Mouse (Mus musculus): Measurements from ENCODE around the gene Csf2rb2.

The Csf2rb2 gene

DNA sequence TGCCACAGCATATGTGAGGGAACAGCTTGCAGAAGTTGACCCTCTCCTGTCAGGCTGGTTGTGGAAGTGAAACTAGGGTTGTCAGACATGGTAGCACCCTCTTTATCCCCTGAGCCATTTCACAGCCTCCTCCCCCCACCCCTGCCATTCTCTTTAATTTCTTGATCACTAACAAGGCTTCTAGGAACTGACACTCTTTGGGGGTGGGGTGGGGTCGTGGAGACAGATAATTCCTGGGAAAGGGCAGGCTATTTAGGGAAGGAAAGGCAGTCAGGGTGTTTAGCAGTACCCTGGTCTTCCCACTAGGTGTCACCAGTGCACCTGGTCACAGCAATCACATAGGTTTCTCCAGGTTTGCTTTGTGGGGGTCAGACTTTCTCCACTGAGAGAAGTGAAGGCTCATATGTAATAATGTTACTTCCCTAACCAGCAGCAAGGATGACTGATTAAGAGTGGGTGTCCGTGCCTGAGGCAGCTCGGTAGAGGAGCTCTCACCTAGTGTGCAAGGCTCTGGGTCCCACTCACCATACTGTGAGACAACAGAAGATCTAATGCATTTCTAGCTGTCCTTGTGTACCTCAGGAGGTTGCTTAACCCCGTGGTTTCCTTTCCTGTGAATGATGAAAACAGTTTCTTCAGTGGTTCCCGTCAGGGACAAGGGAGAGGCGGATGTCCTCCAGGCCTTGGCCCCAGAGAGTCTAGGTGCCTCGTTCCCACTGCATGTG, 48.0 kb downstream of the Csf2rb2 start:
- in situ Hi-C loops (cut with MboI, MseI) = loop anchor here (5.0 kb wide), 2 partner anchors 85 to 285 kb away; partner anchors contain the start of gene Sstr3

DNA sequence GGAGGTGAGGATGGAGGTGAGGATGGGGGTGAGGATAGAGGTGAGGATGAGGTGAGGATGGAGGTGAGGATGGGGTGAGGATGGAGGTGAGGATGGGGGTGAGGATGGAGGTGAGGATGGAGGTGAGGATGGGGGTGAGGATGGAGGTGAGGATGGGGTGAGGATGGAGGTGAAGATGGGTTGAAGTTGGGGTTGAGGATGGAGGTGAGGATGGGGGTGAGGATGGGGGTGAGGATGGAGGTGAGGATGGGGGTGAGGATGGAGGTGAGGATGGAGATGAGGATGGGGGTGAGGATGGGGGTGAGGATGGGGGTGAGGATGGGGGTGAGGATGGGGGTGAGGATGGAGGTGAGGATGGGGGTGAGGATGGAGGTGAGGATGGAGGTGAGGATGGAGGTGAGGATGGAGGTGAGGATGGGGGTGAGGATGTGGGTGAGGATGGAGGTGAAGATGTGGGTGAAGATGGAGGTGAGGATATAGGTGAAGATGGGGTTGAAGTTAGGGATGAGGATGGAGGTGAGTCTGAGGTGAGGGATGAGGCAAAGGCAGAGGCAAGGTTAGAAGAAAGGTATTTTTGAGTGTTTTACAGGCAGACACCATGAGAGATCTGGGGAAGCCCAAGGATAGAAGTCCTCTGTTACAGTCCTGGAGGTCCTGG, 48.8 kb downstream of the Csf2rb2 start:
- in situ Hi-C loops (cut with MboI, MseI) = loop anchor here (5.0 kb wide), 2 partner anchors 86 to 286 kb away; partner anchors contain the start of gene Sstr3

DNA sequence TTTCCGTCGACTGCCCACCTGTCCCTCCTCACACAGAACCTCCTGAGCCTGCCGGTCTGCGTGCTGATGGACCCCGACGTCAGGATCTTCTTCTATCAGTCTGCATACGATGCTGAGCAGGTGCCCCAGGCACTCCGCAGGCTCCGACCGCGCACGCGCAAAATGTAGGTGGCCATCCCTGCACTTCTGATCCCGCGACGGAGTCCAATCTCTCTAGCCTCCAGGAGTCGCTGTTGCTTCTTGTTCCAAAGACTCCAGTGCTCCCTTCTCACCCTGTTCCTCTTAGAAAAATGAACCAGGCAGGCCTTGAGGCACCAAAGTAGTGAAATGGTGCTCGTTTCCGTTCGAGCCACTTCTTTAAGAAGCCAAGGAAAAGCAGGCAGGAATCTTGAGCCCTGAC, 50.8 kb downstream of the Csf2rb2 start:
- in situ Hi-C loops (cut with MboI, MseI) = loop anchor here (5.0 kb wide), 2 partner anchors 88 to 288 kb away; partner anchors contain the start of gene Sstr3

DNA sequence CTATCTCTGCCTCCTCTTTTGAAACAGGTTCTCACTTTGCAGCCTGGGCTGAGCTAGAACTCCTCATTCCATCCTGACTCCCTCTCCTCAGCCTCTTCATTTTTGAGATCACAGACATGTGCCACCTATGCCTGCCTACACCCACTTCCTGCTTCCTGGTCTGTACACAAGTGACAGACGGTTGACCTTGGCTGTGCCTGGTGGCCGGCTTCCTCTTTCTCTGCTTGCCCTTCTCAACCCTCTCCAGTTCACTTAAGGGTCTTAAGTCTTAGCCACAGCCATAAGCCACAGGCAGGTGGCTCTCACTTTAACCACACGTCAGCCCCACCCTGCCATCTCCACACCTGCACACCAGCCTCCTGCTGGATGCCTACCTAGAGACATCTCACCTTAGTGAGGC, 57.1 kb downstream of the Csf2rb2 start:
- in situ Hi-C loops (cut with MboI, MseI) = loop anchor here (5.0 kb wide), 1 partner anchor 66 kb away; no protein-coding TSS in a partner anchor

DNA sequence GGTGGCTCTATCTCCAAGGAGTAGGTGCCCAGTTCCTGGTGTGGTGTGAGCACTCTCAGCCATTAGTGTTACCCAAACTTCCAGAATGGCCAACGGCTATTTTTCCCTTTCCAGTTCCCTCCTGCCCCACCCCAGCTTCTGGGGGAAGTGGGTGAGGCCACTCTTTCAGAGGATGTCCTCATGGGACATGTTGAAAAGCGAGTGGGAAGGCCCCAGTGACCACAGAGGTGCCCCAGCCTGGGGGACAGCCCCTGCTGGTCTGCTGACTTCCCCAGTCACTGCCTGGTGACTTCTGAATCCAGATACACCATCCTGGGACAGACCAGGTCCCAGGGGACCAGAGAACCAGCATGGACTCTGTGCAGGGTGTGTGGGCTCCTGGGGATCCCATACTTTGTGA, 57.9 kb downstream of the Csf2rb2 start:
- in situ Hi-C loops (cut with MboI, MseI) = loop anchor here (5.0 kb wide), 1 partner anchor 65 kb away; no protein-coding TSS in a partner anchor

DNA sequence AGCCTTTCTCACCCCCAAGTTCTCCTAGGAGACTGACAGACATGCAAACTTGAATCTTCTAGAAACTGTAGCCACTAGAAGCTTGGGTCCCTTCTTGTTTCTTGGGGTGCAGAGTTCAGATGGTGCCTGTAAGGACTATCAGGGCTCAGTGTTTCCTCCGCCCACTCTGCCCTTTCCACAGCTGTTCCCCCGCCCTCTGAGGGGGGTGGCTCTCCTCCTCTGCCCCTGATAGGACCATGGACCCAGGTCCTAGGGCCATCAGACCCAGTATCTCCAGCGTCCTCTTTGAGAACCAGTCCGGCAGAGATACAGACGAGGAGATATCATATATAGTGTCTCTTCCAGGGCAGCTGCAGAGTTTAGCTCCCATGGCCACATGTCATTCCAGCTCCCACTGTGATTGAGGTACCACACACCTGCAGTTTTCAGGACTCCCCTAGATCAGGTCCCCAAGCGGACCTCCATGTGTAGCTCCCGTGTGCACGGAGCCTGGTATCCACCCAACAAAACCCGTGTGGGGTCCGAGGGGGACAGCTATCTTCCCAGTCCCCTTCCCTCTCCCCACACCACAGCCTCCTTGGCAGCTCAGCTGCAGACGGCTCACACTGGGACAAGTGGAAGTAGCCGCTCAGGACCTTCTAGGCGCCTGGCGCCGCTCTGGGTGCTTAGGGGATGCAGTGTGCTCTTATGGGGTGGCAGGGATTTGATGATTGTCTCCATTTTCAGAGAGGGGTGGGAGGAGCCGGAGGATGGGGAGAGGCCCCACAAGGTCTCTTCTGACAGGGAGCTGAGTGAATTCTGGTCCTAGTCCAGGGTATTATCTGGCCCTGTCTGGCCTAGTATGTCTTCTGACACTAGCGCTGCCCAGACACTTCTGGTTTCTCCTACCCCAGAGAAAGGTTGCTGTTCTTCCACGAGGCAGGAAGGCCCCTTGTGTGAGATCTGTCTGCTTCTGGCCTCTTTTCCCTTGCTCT, 59.1 kb downstream of the Csf2rb2 start:
- in situ Hi-C loops (cut with MboI, MseI) = loop anchor here (5.0 kb wide), 1 partner anchor 64 kb away; no protein-coding TSS in a partner anchor

DNA sequence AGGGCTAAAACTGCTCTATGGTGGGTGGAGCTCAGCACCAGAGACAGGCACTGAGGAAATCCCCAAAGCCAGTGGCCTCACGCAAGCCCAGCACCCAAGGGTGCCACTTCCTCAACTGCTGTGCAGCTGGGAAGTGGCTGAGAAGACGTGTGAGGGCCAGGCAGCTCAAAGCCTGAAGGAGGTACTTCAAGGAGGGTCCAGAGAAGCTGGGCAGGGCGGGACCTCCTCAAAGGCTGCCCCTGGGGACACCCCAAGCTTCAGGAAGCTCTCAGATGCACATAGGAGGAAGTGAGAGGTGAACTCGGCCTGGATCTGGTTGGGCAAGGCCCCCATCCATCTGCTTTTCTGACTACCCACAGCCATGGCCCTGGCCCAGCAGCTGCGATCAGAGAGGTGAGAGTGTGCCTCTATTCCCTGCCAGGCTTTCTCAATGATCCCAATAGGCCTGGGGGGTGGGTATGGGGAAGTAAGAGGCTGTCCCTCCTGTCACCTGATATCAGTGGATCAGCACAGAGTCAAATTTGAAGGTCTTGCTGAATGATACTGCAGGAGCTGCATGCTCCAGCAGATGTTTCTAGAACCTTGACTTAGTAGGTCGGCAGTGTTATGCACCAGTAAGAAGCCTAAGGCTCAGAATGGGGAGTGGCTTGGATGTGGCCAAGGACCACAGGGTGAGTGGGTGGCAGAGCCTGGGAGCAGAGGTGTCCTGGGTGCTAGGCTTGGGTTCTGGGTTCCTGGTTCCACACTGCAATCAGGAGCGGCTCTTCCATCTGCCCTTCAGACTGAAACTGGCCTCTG, 60.6 kb downstream of the Csf2rb2 start, which contains the start of gene Ncf4:
Gene Ncf4, plus strand, starts transcription at position 107 of the 798 bp plus-strand sequence.
- in situ Hi-C loops (cut with MboI, MseI) = loop anchor here (5.0 kb wide), 1 partner anchor 63 kb away; no protein-coding TSS in a partner anchor

DNA sequence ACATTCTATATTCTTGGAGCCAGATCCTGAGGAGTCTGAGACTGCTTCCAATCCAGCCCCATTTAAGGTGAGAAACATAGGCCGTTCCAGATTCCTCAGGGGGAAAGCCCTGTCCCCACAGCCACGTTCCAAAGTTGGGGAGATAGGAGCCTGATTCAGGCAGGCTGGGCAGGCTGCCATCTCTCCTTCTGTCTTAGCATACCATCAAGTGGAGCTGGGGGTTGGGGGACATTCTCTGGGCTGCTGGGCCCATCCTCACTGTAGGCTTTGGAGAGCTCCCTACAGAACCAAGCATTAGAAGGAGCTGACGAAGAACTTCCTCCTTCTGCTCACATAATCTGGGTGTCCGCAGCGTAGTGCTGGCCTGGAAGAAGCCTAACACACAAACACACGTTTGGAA, 61.7 kb downstream of the Csf2rb2 start:
- in situ Hi-C loops (cut with MboI, MseI) = no loop called here

DNA sequence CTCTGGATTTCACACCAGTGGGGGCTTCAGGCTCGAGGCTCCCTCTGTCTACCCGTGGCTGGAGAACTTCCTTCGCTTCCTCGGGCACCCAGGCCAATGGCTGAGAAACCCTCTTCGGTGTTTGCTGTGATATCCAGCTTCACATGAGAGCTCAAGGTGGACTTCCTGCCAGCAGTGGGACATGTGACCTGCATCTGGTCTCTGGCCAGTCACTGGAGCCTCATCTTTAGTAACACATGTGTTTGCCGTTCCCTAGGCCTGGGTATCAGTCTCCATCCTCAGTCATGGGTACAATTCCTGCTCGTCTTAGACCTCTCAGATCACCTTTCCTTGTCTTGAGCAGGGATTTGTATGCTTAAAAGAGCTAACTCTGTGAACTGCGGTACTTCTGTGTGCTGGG, 62.5 kb downstream of the Csf2rb2 start:
- in situ Hi-C loops (cut with MboI, MseI) = no loop called here

DNA sequence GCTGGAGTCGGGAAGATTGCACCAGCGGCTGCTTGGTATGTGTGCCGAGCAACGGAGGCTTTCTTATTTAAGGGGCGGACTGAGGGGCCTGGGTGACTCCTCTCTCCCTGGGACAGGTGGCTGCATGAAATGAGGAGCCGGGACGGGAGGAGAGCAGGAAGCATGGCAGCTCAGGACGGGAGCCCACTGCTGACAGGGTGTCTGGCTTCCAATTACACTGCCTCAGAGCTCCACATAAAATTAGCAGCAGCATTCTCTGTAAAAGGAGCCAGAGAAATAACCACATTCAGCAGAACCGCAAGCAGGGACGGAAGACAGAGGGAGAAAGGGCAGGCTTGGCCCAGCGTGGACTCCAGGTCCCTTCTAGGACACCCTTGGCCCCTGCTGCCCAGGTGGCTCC, 64.2 kb downstream of the Csf2rb2 start:
- in situ Hi-C loops (cut with MboI, MseI) = no loop called here

DNA sequence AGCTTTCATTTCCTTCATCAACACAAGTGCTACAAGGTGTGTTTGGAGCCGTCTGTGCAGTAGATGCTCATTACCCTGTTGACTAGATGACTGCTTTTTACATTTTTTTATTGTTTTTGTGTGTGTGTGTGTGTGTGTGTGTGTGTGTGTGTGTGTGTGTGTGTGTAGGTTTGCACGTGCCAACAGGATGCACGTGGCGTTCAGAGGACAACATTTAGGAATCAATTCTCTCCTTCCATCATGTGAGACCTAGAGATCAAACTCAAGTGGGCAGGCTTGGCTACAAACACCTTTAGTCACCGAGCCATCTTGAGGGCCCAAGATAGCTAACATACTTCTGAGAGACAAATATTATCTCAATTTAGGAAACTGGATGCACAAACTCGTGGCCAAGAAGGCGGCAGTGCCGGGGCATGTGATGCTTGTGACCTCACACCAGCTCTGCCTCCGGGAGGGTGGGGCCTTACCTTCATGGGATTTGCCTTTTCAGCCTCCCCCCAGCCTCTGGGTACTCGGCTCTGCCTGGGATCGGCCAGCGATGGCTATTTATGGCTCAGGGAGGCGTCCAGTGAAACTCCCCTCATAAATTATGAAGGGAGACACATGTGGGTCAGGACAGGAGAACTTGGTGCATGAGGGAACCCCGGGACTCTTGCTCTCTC, 65.4 kb downstream of the Csf2rb2 start:
- in situ Hi-C loops (cut with MboI, MseI) = no loop called here

DNA sequence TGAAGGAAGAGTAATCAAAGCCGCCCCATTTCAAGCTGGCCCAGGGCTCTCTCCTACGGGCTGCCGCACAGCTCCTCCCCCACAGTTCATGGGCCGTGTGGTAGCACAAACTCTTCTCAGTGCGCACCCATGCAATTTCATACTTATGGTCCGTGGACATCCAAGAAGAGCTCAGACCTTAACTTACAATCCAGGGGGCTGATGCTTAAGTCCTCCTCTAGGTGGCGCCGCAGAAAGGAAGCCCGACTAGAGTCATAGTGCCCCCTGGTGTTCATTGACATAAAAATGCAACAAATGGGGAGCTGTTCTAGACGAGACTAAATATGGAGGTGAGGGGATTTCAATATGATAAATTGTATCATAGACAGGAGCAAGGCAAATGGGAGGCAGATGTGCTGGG, 66.1 kb downstream of the Csf2rb2 start:
- in situ Hi-C loops (cut with MboI, MseI) = no loop called here

DNA sequence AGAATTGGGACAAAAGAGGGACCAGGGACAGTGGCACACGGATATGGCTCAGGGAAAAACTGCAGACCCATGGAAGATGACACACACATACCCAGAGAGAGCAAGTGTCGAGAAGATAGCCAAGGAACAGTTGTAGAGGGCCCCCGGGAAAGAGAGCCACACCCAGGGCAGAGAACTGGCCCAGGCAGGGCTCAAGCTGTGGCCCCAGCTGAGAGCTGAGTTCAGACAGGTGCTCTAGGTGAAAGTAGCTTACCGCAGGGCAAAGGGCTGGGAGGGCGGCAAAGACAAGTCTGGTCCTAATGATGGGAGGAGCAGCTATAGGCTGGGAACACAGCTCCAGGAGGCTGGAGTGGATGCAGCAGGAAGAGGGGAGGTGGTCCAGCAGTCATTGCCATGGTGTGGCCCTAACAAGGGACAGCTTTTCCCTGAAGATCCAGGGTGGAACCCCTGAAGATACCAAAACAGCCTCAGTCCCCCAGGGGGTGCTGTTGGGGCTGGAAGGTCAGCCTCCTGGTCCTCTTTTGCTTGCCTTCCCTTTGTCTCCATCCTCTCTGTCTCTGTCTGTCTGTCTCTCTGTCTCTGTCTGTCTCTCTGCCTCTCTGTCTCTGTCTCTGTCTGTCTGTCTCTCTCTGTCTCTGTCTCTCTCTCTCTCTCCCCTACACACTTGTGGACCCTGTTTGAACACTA, 70.6 kb downstream of the Csf2rb2 start:
- in situ Hi-C loops (cut with MboI, MseI) = no loop called here

All from T-helper 2 cell (primary cell).